Mouse (Mus musculus): ENCODE measurements around the gene Neurl3. TPM values are rescaled to one million over a fixed set of nuclear protein-coding genes. Genes with fewer than 3 reads are reported as not detected.

Neurl3 gene
- polyA plus RNA-seq, 1 experiment, result 62.7 TPM

GRCm38 (mm10) chr1:36271516-36272230 lies 2.8 kb downstream of the Neurl3 start:
- Histone ChIP-seq H3K4me1 (ENCODE audit: control insufficient read depth, insufficient read depth, low read length) (peaks cover 5% of the 10 kb centered on the region), H3K27ac (ENCODE audit: control insufficient read depth, insufficient read depth, low read depth, low read length, poor library complexity) (peak overlapping the region; percentile 91), H3K4me3 (replicated peaks; ENCODE audit: control insufficient read depth, low read depth, low read length) (peak overlapping the region; percentile 75)
- 14% methylated on average over 8 of the region's 8 CpGs for WGBS
- TF ChIP-seq CTCF (IDR thresholded peaks at IDR 0.05; ENCODE audit: control insufficient read depth, insufficient read depth, low read length), result no peak
- no peak for TF ChIP-seq POLR2A (IDR thresholded peaks at IDR 0.05; ENCODE audit: borderline replicate concordance, control insufficient read depth, low read depth, low read length)

GRCm38 (mm10) chr1:36270666-36271065 lies 3.8 kb downstream of the Neurl3 start:
- H3K27ac ChIP-seq (ENCODE audit: control insufficient read depth, insufficient read depth, low read depth, low read length, poor library complexity), result peak overlapping the region; percentile 91
- 19% methylated on average over 3 of the region's 3 CpGs for WGBS
- H3K4me1 ChIP-seq (ENCODE audit: control insufficient read depth, insufficient read depth, low read length), result peaks cover 5% of the 10 kb centered on the region
- TF ChIP-seq CTCF (IDR thresholded peaks at IDR 0.05; ENCODE audit: control insufficient read depth, insufficient read depth, low read length) (no peak), POLR2A (IDR thresholded peaks at IDR 0.05; ENCODE audit: borderline replicate concordance, control insufficient read depth, low read depth, low read length) (0 out of 2 replicates have a peak, but pooled peaks have one; percentile 34)
- peak overlapping the region; percentile 59 for H3K4me3 ChIP-seq (replicated peaks; ENCODE audit: control insufficient read depth, low read depth, low read length)

- Histone ChIP-seq H3K27ac (ENCODE audit: control insufficient read depth, insufficient read depth, low read depth, low read length, poor library complexity) (peak overlapping the region; percentile 11; the same call in 1 of the 2 replicates), H3K4me1 (ENCODE audit: control insufficient read depth, insufficient read depth, low read length) (peaks cover 6% of the 10 kb centered on the region), H3K4me3 (replicated peaks; ENCODE audit: control insufficient read depth, low read depth, low read length) (no peak overlapping the region)
- WGBS, result 90% methylated on average over 54 of the region's 54 CpGs
- TF ChIP-seq CTCF (IDR thresholded peaks at IDR 0.05; ENCODE audit: control insufficient read depth, insufficient read depth, low read length), result no peak
- no peak for TF ChIP-seq POLR2A (IDR thresholded peaks at IDR 0.05; ENCODE audit: borderline replicate concordance, control insufficient read depth, low read depth, low read length)
These were observed 5.2 kb downstream of the Neurl3 start for GRCm38 (mm10) chr1:36269121-36269795.

GRCm38 (mm10) chr1:36267595-36267994 lies 6.9 kb downstream of the Neurl3 start:
- Histone ChIP-seq H3K4me3 (replicated peaks; ENCODE audit: control insufficient read depth, low read depth, low read length) (no peak overlapping the region), H3K4me1 (ENCODE audit: control insufficient read depth, insufficient read depth, low read length) (peaks cover 7% of the 10 kb centered on the region), H3K27ac (ENCODE audit: control insufficient read depth, insufficient read depth, low read depth, low read length, poor library complexity) (no peak overlapping the region)
- 89% methylated on average over 3 of the region's 3 CpGs for WGBS
- TF ChIP-seq POLR2A (IDR thresholded peaks at IDR 0.05; ENCODE audit: borderline replicate concordance, control insufficient read depth, low read depth, low read length) (no peak), CTCF (IDR thresholded peaks at IDR 0.05; ENCODE audit: control insufficient read depth, insufficient read depth, low read length) (no peak)

GRCm38 (mm10) chr1:36266293-36266692 lies 8.2 kb downstream of the Neurl3 start:
- H3K27ac ChIP-seq (ENCODE audit: control insufficient read depth, insufficient read depth, low read depth, low read length, poor library complexity), result peak overlapping the region; percentile 36; the same call in 1 of the 2 replicates
- WGBS, result 60% methylated on average over 6 of the region's 6 CpGs
- no peak for TF ChIP-seq POLR2A (IDR thresholded peaks at IDR 0.05; ENCODE audit: borderline replicate concordance, control insufficient read depth, low read depth, low read length)
- no peak for TF ChIP-seq CTCF (IDR thresholded peaks at IDR 0.05; ENCODE audit: control insufficient read depth, insufficient read depth, low read length)
- H3K4me1 ChIP-seq (ENCODE audit: control insufficient read depth, insufficient read depth, low read length), result peaks cover 8% of the 10 kb centered on the region
- no peak overlapping the region for H3K4me3 ChIP-seq (replicated peaks; ENCODE audit: control insufficient read depth, low read depth, low read length)

- H3K27ac ChIP-seq (ENCODE audit: control insufficient read depth, insufficient read depth, low read depth, low read length, poor library complexity), result peak overlapping the region; percentile 84
- peaks cover 8% of the 10 kb centered on the region; the same call in 1 of the 2 replicates for H3K4me1 ChIP-seq (ENCODE audit: control insufficient read depth, insufficient read depth, low read length)
- WGBS, result 0% methylated on average over 13 of the region's 13 CpGs
- H3K4me3 ChIP-seq (replicated peaks; ENCODE audit: control insufficient read depth, low read depth, low read length), result peak overlapping the region; percentile 26
- TF ChIP-seq CTCF (IDR thresholded peaks at IDR 0.05; ENCODE audit: control insufficient read depth, insufficient read depth, low read length) (no peak), POLR2A (IDR thresholded peaks at IDR 0.05; ENCODE audit: borderline replicate concordance, control insufficient read depth, low read depth, low read length) (no peak)
These were observed 10.5 kb downstream of the Neurl3 start for GRCm38 (mm10) chr1:36263833-36264488.

GRCm38 (mm10) chr1:36261708-36262504 lies 12.6 kb downstream of the Neurl3 start:
- no peak overlapping the region for H3K4me3 ChIP-seq (replicated peaks; ENCODE audit: control insufficient read depth, low read depth, low read length)
- H3K4me1 ChIP-seq (ENCODE audit: control insufficient read depth, insufficient read depth, low read length), result peaks cover 6% of the 10 kb centered on the region; the same call in 1 of the 2 replicates
- WGBS, result 10% methylated on average over 19 of the region's 19 CpGs
- TF ChIP-seq POLR2A (IDR thresholded peaks at IDR 0.05; ENCODE audit: borderline replicate concordance, control insufficient read depth, low read depth, low read length) (no peak), CTCF (IDR thresholded peaks at IDR 0.05; ENCODE audit: control insufficient read depth, insufficient read depth, low read length) (no peak)
- H3K27ac ChIP-seq (ENCODE audit: control insufficient read depth, insufficient read depth, low read depth, low read length, poor library complexity), result peak overlapping the region; percentile 89

Measured in bone marrow, adult 2 months (tissue).